8 mouse cellular contexts compared by ENCODE assay signal in genomic region chr5:66619195-66619594, GRCm38 (mm10). TPM values are rescaled to one million over a fixed set of nuclear protein-coding genes. Genes with fewer than 3 reads are reported as not detected.
DNase-seq lines count a peak whose midpoint lies in the region; ATAC-seq and TF ChIP-seq lines count a peak whose summit lies in the region.

No protein-coding gene starts in this region.

- peak overlapping the region; percentile 30 for H3K4me3 ChIP-seq in kidney, adult 2 months (ENCODE audit: insufficient read depth, low read depth, low read length)
- peak overlapping the region; percentile 64 for H3K4me3 ChIP-seq in embryonic facial prominence, embryonic 14.5 days (ENCODE audit: low read depth, low read length)
- no peak overlapping the region; the same call in 1 of the 2 replicates for H3K4me3 ChIP-seq in hindbrain, embryonic 16.5 days (ENCODE audit: low read length)
- H3K4me3 ChIP-seq in midbrain, embryonic 15.5 days = peak overlapping the region; percentile 97

- no peak for TF ChIP-seq CTCF in kidney, adult 2 months (conservative IDR thresholded peaks at IDR 0.05; ENCODE audit: insufficient read depth, insufficient read length, low read depth, low read length)

- H3K27me3 ChIP-seq in kidney, adult 2 months (replicated peaks; ENCODE audit: control insufficient read depth, insufficient read depth, low read length) = no peaks in the 10 kb centered on the region
- no peaks in the 10 kb centered on the region for H3K27me3 ChIP-seq in embryonic facial prominence, embryonic 14.5 days (replicated peaks; ENCODE audit: control insufficient read depth, insufficient read depth, low read length)
- no peaks in the 10 kb centered on the region for H3K27me3 ChIP-seq in hindbrain, embryonic 16.5 days (replicated peaks; ENCODE audit: control insufficient read depth, insufficient read depth, low read length)
- H3K27me3 ChIP-seq in midbrain, embryonic 15.5 days (replicated peaks) = no peaks in the 10 kb centered on the region

- peaks cover 27% of the 10 kb centered on the region for H3K4me1 ChIP-seq in kidney, adult 2 months (ENCODE audit: control insufficient read depth, insufficient read depth, low read length)
- H3K4me1 ChIP-seq in embryonic facial prominence, embryonic 14.5 days (ENCODE audit: control insufficient read depth, insufficient read depth, low read length) = peaks cover 17% of the 10 kb centered on the region
- peaks cover 24% of the 10 kb centered on the region for H3K4me1 ChIP-seq in hindbrain, embryonic 16.5 days (ENCODE audit: control insufficient read depth, insufficient read depth, low read depth, low read length)
- peaks cover 44% of the 10 kb centered on the region for H3K4me1 ChIP-seq in midbrain, embryonic 15.5 days

- ATAC-seq in embryonic facial prominence, embryonic 14.5 days (ENCODE audit: low read depth) = no peak
- no peak for ATAC-seq in hindbrain, embryonic 16.5 days
- no peak for ATAC-seq in midbrain, embryonic 15.5 days (replicated peaks)
- no peak for ATAC-seq in erythroblast, adult 5-6 weeks (replicated peaks; ENCODE audit: low FRiP score, poor library complexity, severe bottlenecking)
- ATAC-seq in megakaryocyte, adult 5-6 weeks (ENCODE audit: poor library complexity, severe bottlenecking) = no peak

- TF ChIP-seq POLR2A in kidney, adult 2 months (IDR thresholded peaks at IDR 0.05; ENCODE audit: low read depth, low read length) = no peak

- 38% methylated on average over 11 of the region's 11 CpGs for WGBS in kidney, adult 2 months
- WGBS in embryonic facial prominence, embryonic 14.5 days = 27% methylated on average over 11 of the region's 11 CpGs
- 33% methylated on average over 11 of the region's 11 CpGs for WGBS in hindbrain, embryonic 16.5 days
- 34% methylated on average over 11 of the region's 11 CpGs for WGBS in midbrain, embryonic 15.5 days

- no peaks in the 10 kb centered on the region for H3K9me3 ChIP-seq in embryonic facial prominence, embryonic 14.5 days (ENCODE audit: control insufficient read depth, low read length)
- H3K9me3 ChIP-seq in hindbrain, embryonic 16.5 days (ENCODE audit: control insufficient read depth, low read length) = no peaks in the 10 kb centered on the region
- no peaks in the 10 kb centered on the region for H3K9me3 ChIP-seq in midbrain, embryonic 15.5 days

- peak overlapping the region; percentile 73; the same call in 1 of the 2 replicates for H3K27ac ChIP-seq in kidney, adult 2 months (ENCODE audit: insufficient read depth, low read depth, low read length)
- no peak overlapping the region for H3K27ac ChIP-seq in embryonic facial prominence, embryonic 14.5 days (replicated peaks; ENCODE audit: low read depth, low read length)
- peak overlapping the region; percentile 96 for H3K27ac ChIP-seq in hindbrain, embryonic 16.5 days (ENCODE audit: low read depth, low read length)
- peak overlapping the region; percentile 95 for H3K27ac ChIP-seq in midbrain, embryonic 15.5 days

- H3K4me2 ChIP-seq in embryonic facial prominence, embryonic 14.5 days (ENCODE audit: low read depth, low read length) = peak overlapping the region; percentile 85
- H3K4me2 ChIP-seq in hindbrain, embryonic 16.5 days (ENCODE audit: low read length) = peak overlapping the region; percentile 67
- H3K4me2 ChIP-seq in midbrain, embryonic 15.5 days = peak overlapping the region; percentile 77

- DNase-seq in kidney, adult 2 months = no peak
- no peak for DNase-seq in kidney, postnatal 10 days
- no peak for DNase-seq in embryonic facial prominence, embryonic 14.5 days (ENCODE audit: low spot score)
- no peak for DNase-seq in Muller cell, postnatal 12 days (ENCODE audit: inconsistent ontology term)

- H3K9ac ChIP-seq in embryonic facial prominence, embryonic 14.5 days (ENCODE audit: low read depth, low read length) = no peak overlapping the region
- H3K9ac ChIP-seq in hindbrain, embryonic 16.5 days (ENCODE audit: low read depth, low read length) = no peak overlapping the region
- H3K9ac ChIP-seq in midbrain, embryonic 15.5 days = peak overlapping the region; percentile 92; the same call in 1 of the 2 replicates

- H3K36me3 ChIP-seq in kidney, adult 2 months (ENCODE audit: control insufficient read depth, insufficient read depth, low read length) = no peaks in the 10 kb centered on the region
- no peaks in the 10 kb centered on the region for H3K36me3 ChIP-seq in embryonic facial prominence, embryonic 14.5 days (ENCODE audit: control insufficient read depth, insufficient read depth, low read length)
- no peaks in the 10 kb centered on the region for H3K36me3 ChIP-seq in hindbrain, embryonic 16.5 days (ENCODE audit: control insufficient read depth, insufficient read depth, low read length)
- H3K36me3 ChIP-seq in midbrain, embryonic 15.5 days (replicated peaks) = no peaks in the 10 kb centered on the region

RNA-seq across cellular contexts. Expression of gene Apbb2, which starts 0.6 kb away (rescaled TPM):
- 21.4 and 27.7 TPM in 2 replicates for polyA plus RNA-seq in kidney, adult 2 months (2012; rRNA removed)
- polyA plus RNA-seq in embryonic facial prominence, embryonic 14.5 days (2014; fragmentation: Nextera tagmentation; extraction: Ambion mirVana) = 39.8 and 47.9 TPM in 2 replicates
- 97.0 and 114 TPM in 2 replicates for polyA plus RNA-seq in hindbrain, embryonic 16.5 days (2015; fragmentation: Nextera tagmentation; extraction: Ambion mirVana)
- polyA plus RNA-seq in midbrain, embryonic 15.5 days (2015; fragmentation: Nextera tagmentation; extraction: Ambion mirVana) = 110 and 115 TPM in 2 replicates
- not detected in 2 replicates for total RNA-seq in erythroblast, adult 5-6 weeks (2015; ENCODE audit: low replicate concordance)
- total RNA-seq in erythroblast, adult 5-6 weeks (2017; ENCODE audit: low replicate concordance) = 0.34 TPM in 1 of 2 replicates, not detected in the other
- total RNA-seq in megakaryocyte, adult 5-6 weeks (2015) = 0.52 and 0.78 TPM in 2 replicates
- 0.51 and 1.9 TPM in 2 replicates for total RNA-seq in megakaryocyte, adult 5-6 weeks (2017)

RNA-seq across cellular contexts. Expression of gene Uchl1, which starts 56.7 kb away (rescaled TPM):
- 12.1 and 16.8 TPM in 2 replicates for polyA plus RNA-seq in kidney, adult 2 months (2012; rRNA removed)
- polyA plus RNA-seq in embryonic facial prominence, embryonic 14.5 days (2014; fragmentation: Nextera tagmentation; extraction: Ambion mirVana) = 142 TPM in 2 replicates
- 1,720 and 1,858 TPM in 2 replicates for polyA plus RNA-seq in hindbrain, embryonic 16.5 days (2015; fragmentation: Nextera tagmentation; extraction: Ambion mirVana)
- polyA plus RNA-seq in midbrain, embryonic 15.5 days (2015; fragmentation: Nextera tagmentation; extraction: Ambion mirVana) = 1,755 and 1,834 TPM in 2 replicates
- total RNA-seq in erythroblast, adult 5-6 weeks (2015; ENCODE audit: low replicate concordance) = not detected in 2 replicates
- total RNA-seq in erythroblast, adult 5-6 weeks (2017; ENCODE audit: low replicate concordance) = 0.98 TPM in 1 of 2 replicates, not detected in the other
- total RNA-seq in megakaryocyte, adult 5-6 weeks (2015) = not detected in 2 replicates
- total RNA-seq in megakaryocyte, adult 5-6 weeks (2017) = 0.73 TPM in 1 of 2 replicates, not detected in the other

Comparison
In these comparisons a context has a peak if more than half of its experiments do, and no peak if none do; other contexts are left out.
1. RNA of gene Uchl1, which starts 56.7 kb away (polyA plus RNA-seq): 1,720 to 1,858 TPM in hindbrain, embryonic 16.5 days and 1,755 to 1,834 TPM in midbrain, embryonic 15.5 days; 142 TPM in embryonic facial prominence, embryonic 14.5 days and 12.1 to 16.8 TPM in kidney, adult 2 months; every median in the first group is over 10 times any median in the second.
2. Peak in every context shown above with its lines, with median percentiles within 50 percentile points of each other: H3K4me2 ChIP-seq.